Mouse (Mus musculus): ENCODE measurements around the gene Vps18.

- TF ChIP-seq CTCF (IDR thresholded peaks at IDR 0.05; ENCODE audit: low read depth) (no peak), EP300 (optimal IDR thresholded peaks at IDR 0.05) (no peak)
These were observed 27.2 kb upstream of the Vps18 start for GRCm38 (mm10) chr2:119261326-119261725.

Data from stomach, postnatal 0 days (tissue).